ENCODE assay signal across 21 mouse cellular contexts in the genomic region with DNA sequence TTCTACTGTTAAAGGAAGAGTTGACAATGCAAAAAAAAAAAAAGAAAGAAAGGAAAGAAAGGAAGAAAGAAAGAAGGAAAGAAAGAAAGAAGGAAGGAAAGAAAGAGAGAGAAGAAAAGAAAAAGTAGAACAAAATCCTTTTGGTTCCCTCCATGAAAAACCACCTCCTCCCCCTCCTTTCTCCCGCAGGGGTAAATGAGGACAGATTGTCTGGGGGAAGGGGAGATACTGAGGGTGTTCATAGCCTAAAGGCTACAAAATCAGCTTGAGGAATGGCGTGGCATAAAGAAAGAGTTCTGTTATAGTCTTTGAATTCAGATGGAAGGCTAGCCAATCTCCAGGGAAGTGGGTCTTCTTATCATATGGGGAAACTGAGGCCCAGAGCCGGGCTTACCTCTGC.
"Had no signal": no experiment of that assay in that cellular context is flagged by ENCODE, and none has a peak within 500 bp of the region (broad histone marks: within the 10 kb centered on the region; RNA-seq: fewer than 3 reads in every experiment).

No protein-coding gene starts in this region.

- H3K36me3 ChIP-seq: embryonic facial prominence, embryonic 10.5 days; embryonic facial prominence, embryonic 12.5 days; embryonic facial prominence, embryonic 13.5 days; embryonic facial prominence, embryonic 15.5 days; forebrain, embryonic 10.5 days; forebrain, embryonic 12.5 days; forebrain, embryonic 15.5 days; heart, embryonic 10.5 days had no signal

- H3K4me2 ChIP-seq: embryonic facial prominence, embryonic 12.5 days; embryonic facial prominence, embryonic 13.5 days; embryonic facial prominence, embryonic 15.5 days; forebrain, embryonic 12.5 days; forebrain, embryonic 13.5 days; forebrain, embryonic 15.5 days; heart, embryonic 11.5 days had no signal

- H3K27me3 ChIP-seq: embryonic facial prominence, embryonic 12.5 days; embryonic facial prominence, embryonic 13.5 days; embryonic facial prominence, embryonic 15.5 days; forebrain, embryonic 12.5 days; forebrain, embryonic 13.5 days; forebrain, embryonic 15.5 days had no signal

- DNase-seq: embryo, embryonic 11 days; forebrain, postnatal 0 days; gastrocnemius, postnatal 10 days; gastrocnemius, postnatal 14 days; gastrocnemius, postnatal 25 days; gastrocnemius, postnatal 36 days; heart, adult 11 months had no signal

- ATAC-seq: forebrain, embryonic 13.5 days; forebrain, embryonic 14.5 days; forebrain, embryonic 15.5 days; forebrain, embryonic 16.5 days; forebrain, postnatal 0 days had no signal

- H3K27ac ChIP-seq: embryonic facial prominence, embryonic 10.5 days; embryonic facial prominence, embryonic 12.5 days; embryonic facial prominence, embryonic 13.5 days; embryonic facial prominence, embryonic 15.5 days; forebrain, embryonic 10.5 days; forebrain, embryonic 12.5 days; forebrain, embryonic 13.5 days; forebrain, embryonic 15.5 days; heart, adult 2 months; heart, embryonic 10.5 days had no signal

- H3K4me3 ChIP-seq: embryonic facial prominence, embryonic 10.5 days; embryonic facial prominence, embryonic 12.5 days; embryonic facial prominence, embryonic 13.5 days; embryonic facial prominence, embryonic 15.5 days; erythroblast, embryonic 14.5 days; forebrain, embryonic 10.5 days; forebrain, embryonic 12.5 days; forebrain, embryonic 13.5 days; forebrain, embryonic 15.5 days; heart, adult 2 months; heart, embryonic 10.5 days had no signal

- H3K9me3 ChIP-seq: embryonic facial prominence, embryonic 10.5 days; embryonic facial prominence, embryonic 12.5 days; embryonic facial prominence, embryonic 13.5 days; embryonic facial prominence, embryonic 15.5 days; forebrain, embryonic 10.5 days; forebrain, embryonic 12.5 days; forebrain, embryonic 13.5 days; forebrain, embryonic 15.5 days; heart, embryonic 10.5 days had no signal

- H3K9ac ChIP-seq: embryonic facial prominence, embryonic 12.5 days; embryonic facial prominence, embryonic 13.5 days; embryonic facial prominence, embryonic 15.5 days; forebrain, embryonic 12.5 days; forebrain, embryonic 13.5 days; forebrain, embryonic 15.5 days; forebrain, postnatal 0 days had no signal
